Mouse (Mus musculus) CH12.LX (cell line): ENCODE data around the gene Cenpm. TPM values are rescaled to one million over a fixed set of nuclear protein-coding genes. Genes with fewer than 3 reads are reported as not detected.

ENCODE experiments used
- DNase-seq: peaks from one replicate; pipeline ENCODE4 v3.0.0-alpha.2; 2013; ENCODE audit errors: extremely low read depth
- H3K27ac ChIP-seq: 2 replicates; pipeline ENCODE4 v1.5.1; 2012; ENCODE audit warnings: low read depth, mild to moderate bottlenecking, control low read depth, moderate library complexity; ENCODE audit not compliant: insufficient read depth
- H3K27me3 ChIP-seq: replicated peaks from 2 replicates; pipeline ENCODE3; 2012; ENCODE audit warnings: inconsistent platforms
- H3K36me3 ChIP-seq, 2 experiments: replicated peaks in 1 of 2; 2 replicates each; pipeline versions ENCODE3 to v1.6.1; 2012; ENCODE audit warnings: inconsistent platforms in 1 of 2, low read length in 1 of 2, mild to moderate bottlenecking in 1 of 2, mixed read lengths in 1 of 2, moderate library complexity in 1 of 2; ENCODE audit not compliant: control insufficient read depth in 1 of 2, insufficient read depth in 1 of 2
- H3K4me1 ChIP-seq, 2 experiments: 2 replicates each; pipeline ENCODE4 v1.6.1; 2012; ENCODE audit warnings: inconsistent platforms in 1 of 2, moderate library complexity in 1 of 2; ENCODE audit not compliant: insufficient read depth in 2 of 2, control insufficient read depth in 1 of 2
- H3K4me2 ChIP-seq: 2 replicates; pipeline ENCODE4 v1.6.1; 2012; ENCODE audit warnings: low read depth, mild to moderate bottlenecking, control low read depth; ENCODE audit not compliant: poor library complexity, insufficient read depth, severe bottlenecking
- H3K4me3 ChIP-seq, 3 experiments: fragments of 150-350 bp in 1 of 3; sonication (generic) in 1 of 3; replicated peaks in 1 of 3; 2 replicates each; pipeline versions ENCODE3 to v1.5.1; 2011 to 2012; ENCODE audit warnings: low read depth in 2 of 3, low read length in 2 of 3, mild to moderate bottlenecking in 2 of 3, moderate library complexity in 2 of 3, control low read depth in 1 of 3, improper control_type of control experiment in 1 of 3, inconsistent platforms in 1 of 3, mixed read lengths in 1 of 3; ENCODE audit not compliant: poor library complexity in 1 of 3
- H3K79me2 ChIP-seq: replicated peaks from 2 replicates; pipeline ENCODE4 v1.6.1; 2012; ENCODE audit warnings: mild to moderate bottlenecking, moderate library complexity; ENCODE audit not compliant: control insufficient read depth, poor library complexity, insufficient read depth, severe bottlenecking; ENCODE audit errors: extremely low read depth
- H3K9ac ChIP-seq: 2 replicates; pipeline ENCODE4 v1.6.1; 2012; ENCODE audit warnings: low read depth, mild to moderate bottlenecking, control low read depth, moderate library complexity; ENCODE audit not compliant: insufficient read depth
- H3K9me3 ChIP-seq: replicated peaks from 2 replicates; pipeline ENCODE3; 2012; ENCODE audit warnings: low read length, inconsistent platforms, mixed read lengths
- BHLHE40 ChIP-seq: IDR thresholded peaks from 2 replicates; pipeline ENCODE4 v1.6.1; 2011; ENCODE audit warnings: mild to moderate bottlenecking, low read depth, low read length, improper control_type of control experiment
- CHD1 ChIP-seq: IDR thresholded peaks from 2 replicates; pipeline ENCODE4 v1.6.1; 2012; ENCODE audit warnings: low read depth, low read length, improper control_type of control experiment, inconsistent platforms
- CTCF ChIP-seq, 2 experiments: IDR thresholded peaks in 1 of 2; conservative IDR thresholded peaks in 1 of 2; 2 replicates each; pipeline ENCODE4 v1.5.1; 2011 to 2012; ENCODE audit warnings: low read depth in 2 of 2, low read length in 2 of 2, improper control_type of control experiment in 1 of 2, inconsistent platforms in 1 of 2, mild to moderate bottlenecking in 1 of 2, moderate library complexity in 1 of 2
- EP300 ChIP-seq: IDR thresholded peaks from 2 replicates; pipeline ENCODE4 v1.6.1; 2011; ENCODE audit warnings: low read length, improper control_type of control experiment
- HCFC1 ChIP-seq: IDR thresholded peaks from 2 replicates; pipeline ENCODE4 v1.6.1; 2012; ENCODE audit warnings: low read depth, mild to moderate bottlenecking, inconsistent platforms, low read length, improper control_type of control experiment
- IRF4 ChIP-seq: IDR thresholded peaks from 2 replicates; pipeline ENCODE4 v1.6.1; 2014; ENCODE audit warnings: low read depth, mild to moderate bottlenecking, inconsistent platforms, low read length, improper control_type of control experiment
- JUND ChIP-seq: conservative IDR thresholded peaks from 2 replicates; pipeline ENCODE4 v1.6.1; 2011; ENCODE audit warnings: low read depth, low read length, improper control_type of control experiment
- MAFK ChIP-seq: IDR thresholded peaks from 2 replicates; pipeline ENCODE4 v1.6.1; 2011; ENCODE audit warnings: low read length, improper control_type of control experiment; ENCODE audit not compliant: insufficient replicate concordance
- MAZ ChIP-seq: IDR thresholded peaks from 2 replicates; pipeline ENCODE4 v1.6.1; 2012; ENCODE audit warnings: low read depth, mild to moderate bottlenecking, inconsistent platforms, low read length, improper control_type of control experiment, moderate library complexity
- MXI1 ChIP-seq: IDR thresholded peaks from 2 replicates; pipeline ENCODE4 v1.6.1; 2011; ENCODE audit warnings: mild to moderate bottlenecking, low read depth, low read length, improper control_type of control experiment
- POLR2A ChIP-seq: IDR thresholded peaks from 2 replicates; pipeline ENCODE4 v1.6.1; 2011; ENCODE audit warnings: low read depth, mild to moderate bottlenecking, improper control_type of control experiment, low read length
- RCOR1 ChIP-seq: conservative IDR thresholded peaks from 2 replicates; pipeline ENCODE4 v1.6.1; 2012; ENCODE audit warnings: low read depth, mild to moderate bottlenecking, inconsistent platforms, low read length, improper control_type of control experiment
- SIN3A ChIP-seq: IDR thresholded peaks from 2 replicates; pipeline ENCODE4 v1.6.1; 2012; ENCODE audit warnings: low read length, improper control_type of control experiment, inconsistent platforms
- TBP ChIP-seq: conservative IDR thresholded peaks from 2 replicates; pipeline ENCODE4 v1.6.1; 2011; ENCODE audit warnings: low read depth, low read length, improper control_type of control experiment
- TCF12 ChIP-seq: IDR thresholded peaks from 2 replicates; pipeline ENCODE4 v1.6.1; 2014; ENCODE audit warnings: low read depth, mild to moderate bottlenecking, inconsistent platforms, low read length, improper control_type of control experiment
- UBTF ChIP-seq: IDR thresholded peaks from 2 replicates; pipeline ENCODE4 v1.6.1; 2012; ENCODE audit warnings: low read depth, mild to moderate bottlenecking, inconsistent platforms, low read length, improper control_type of control experiment, moderate library complexity
- ZC3H11A ChIP-seq: IDR thresholded peaks from 2 replicates; pipeline ENCODE4 v1.6.1; 2012; ENCODE audit warnings: low read depth, mild to moderate bottlenecking, inconsistent platforms, low read length, improper control_type of control experiment
- ZKSCAN1 ChIP-seq: IDR thresholded peaks from 2 replicates; pipeline ENCODE4 v1.6.1; 2012; ENCODE audit warnings: low read depth, inconsistent platforms, low read length, improper control_type of control experiment, borderline replicate concordance
- ZMIZ1 ChIP-seq: IDR thresholded peaks from 2 replicates; pipeline ENCODE4 v1.6.1; 2012; ENCODE audit warnings: low read depth, mild to moderate bottlenecking, inconsistent platforms, low read length, improper control_type of control experiment
- dilution Hi-C: fragments of 300-500 bp; cut with MboI; formaldehyde crosslinking; loops from 2 replicates; pipeline ENCODE4 v1.14.3; 2020; ENCODE audit warnings: low sequenced_read_pairs; ENCODE audit not compliant: extremely low pct_unique_long_range_greater_than_20kb, extremely low pct_ligation_motif_present
- in situ Hi-C: fragments of 300-500 bp; cut with MboI; formaldehyde crosslinking; loops from 3 replicates; pipeline ENCODE4 v1.14.3; 2019; ENCODE audit warnings: low sequenced_read_pairs, low pct_ligation_motif_present, low pct_unique_long_range_greater_than_20kb, mixed read lengths
- polyA plus RNA-seq: library from polyadenylated mRNA; unstranded; fragments of >175 nt; gene quantifications from 2 replicates; pipeline ENCODE4 v1.2.1, GENCODE M21; 2012; ENCODE audit warnings: low read depth; ENCODE audit not compliant: insufficient read length
- total RNA-seq, 2 experiments: library from RNA; depleted of rRNA; stranded (reverse); fragments of 300-350 nt in 1 of 2; fragments of >200 nt in 1 of 2; gene quantifications; 2 replicates each; pipeline ENCODE4 v1.2.3; 2012 to 2014

Gene Cenpm
- total and polyA plus RNA-seq, 3 experiments, result 22.8 to 39.6 (median 34.2) TPM

GRCm38 (mm10) chr15:82215332-82216046, 29.1 kb downstream of the Cenpm start:
- Histone ChIP-seq H3K9ac (peak overlapping the region; percentile 93), H3K36me3 (peaks cover 0 to 8% of the 10 kb centered on the region in 2 experiments), H3K9me3 (no peaks in the 10 kb centered on the region), H3K4me3 (peak overlapping the region; percentile 57 to 75 (median 63)), H3K4me2 (peak overlapping the region; percentile 89), H3K27me3 (no peaks in the 10 kb centered on the region), H3K79me2 (peaks cover 44% of the 10 kb centered on the region), H3K4me1 (peaks cover 12 to 53% of the 10 kb centered on the region in 2 experiments), H3K27ac (peak overlapping the region; percentile 99)
- dilution Hi-C loops (no loop called here), in situ Hi-C loops (loop anchor here (10.0 kb wide), 1 partner anchor 71 kb away; the partner anchor contains the start of gene Srebf2)
- DNase-seq, result no peak
- TF ChIP-seq UBTF (peak; percentile 55), CHD1 (0 out of 2 replicates have a peak, but pooled peaks have one; percentile 30), MAZ (0 out of 2 replicates have a peak, but pooled peaks have one; percentile 39), MXI1 (no peak), JUND (no peak), TCF12 (peak; percentile 4; the same call in 1 of the 2 replicates)

- in situ Hi-C loops (loop anchor here (10.0 kb wide), 1 partner anchor 68 kb away; the partner anchor contains the start of gene Srebf2), dilution Hi-C loops (no loop called here)
- Histone ChIP-seq H3K9ac (peak overlapping the region; percentile 82), H3K4me2 (peak overlapping the region; percentile 88), H3K9me3 (no peaks in the 10 kb centered on the region), H3K27me3 (no peaks in the 10 kb centered on the region), H3K36me3 (peaks cover 3 to 28% of the 10 kb centered on the region in 2 experiments), H3K4me1 (peaks cover 15 to 50% of the 10 kb centered on the region in 2 experiments), H3K27ac (peak overlapping the region; percentile 71), H3K79me2 (peaks cover 65% of the 10 kb centered on the region), H3K4me3 (peak overlapping the region in 2 of 3 experiments; percentile 26 to 98)
- no peak for DNase-seq
- TF ChIP-seq UBTF (no peak), SIN3A (no peak), BHLHE40 (no peak), HCFC1 (no peak), POLR2A (no peak), TCF12 (no peak), JUND (no peak), ZC3H11A (no peak)
Measured at GRCm38 (mm10) chr15:82213222-82213621, 31.3 kb downstream of the Cenpm start.

- H3K4me2 ChIP-seq, result peak within 1 kb of the TSS; percentile 88
Measured at GRCm38 (mm10) chr15:82212752-82213063, 31.8 kb downstream of the Cenpm start, which contains the start of gene Shisa8. TSS of gene Shisa8 (minus strand) at chr15:82212815.

More at GRCm38 (mm10) chr15:82212752-82213063, 31.8 kb downstream of the Cenpm start, which contains the start of gene Shisa8:
- dilution Hi-C loops, result no loop called here
- Histone ChIP-seq H3K27ac (peak within 1 kb of the TSS; percentile 77), H3K9me3 (no peaks in the 10 kb centered on the region), H3K4me1 (peaks cover 16 to 50% of the 10 kb centered on the region in 2 experiments), H3K9ac (peak within 1 kb of the TSS; percentile 82), H3K36me3 (peaks cover 8 to 33% of the 10 kb centered on the region in 2 experiments), H3K79me2 (peaks cover 69% of the 10 kb centered on the region), H3K4me3 (peak within 1 kb of the TSS; percentile 74 to 98 (median 93)), H3K27me3 (no peaks in the 10 kb centered on the region)
- TF ChIP-seq TBP (no peak), RCOR1 (no peak), MXI1 (no peak), ZKSCAN1 (no peak), MAFK (no peak), UBTF (no peak), EP300 (no peak), ZMIZ1 (no peak), POLR2A (peak; percentile 46; the same call in 1 of the 2 replicates), IRF4 (no peak), CHD1 (no peak), TCF12 (0 out of 2 replicates have a peak, but pooled peaks have one; percentile 51), CTCF (conservative IDR thresholded peaks at IDR 0.05 in 1 of 2, IDR thresholded peaks at IDR 0.05 in 1 of 2; ENCODE audit: low read depth in 2 of 2, low read length in 2 of 2) (no peak)
- DNase-seq, result no peak
- in situ Hi-C loops, result loop anchor here (10.0 kb wide), 1 partner anchor 68 kb away; the partner anchor contains the start of gene Srebf2
